Mouse (Mus musculus): Measurements from ENCODE around the gene Sept9.
A peak's percentile ranks its signal among the peaks of the same experiment; 100 is the strongest.

Gene Sept9

GRCm38 (mm10) chr11:117265981-117266905 lies 66.8 kb downstream of the Sept9 start:
- DNase-seq: peak; percentile 92

- peak; percentile 68 for DNase-seq
Measured at GRCm38 (mm10) chr11:117266906-117267721, 67.7 kb downstream of the Sept9 start.

GRCm38 (mm10) chr11:117267828-117268227 lies 68.4 kb downstream of the Sept9 start:
- no peak for DNase-seq

- DNase-seq: no peak
Measured at GRCm38 (mm10) chr11:117268304-117268956, 69.0 kb downstream of the Sept9 start.

- no peak for DNase-seq
Measured at GRCm38 (mm10) chr11:117269053-117269702, 69.7 kb downstream of the Sept9 start.

- DNase-seq: peak; percentile 44
Measured at GRCm38 (mm10) chr11:117269946-117270345, 70.5 kb downstream of the Sept9 start.

GRCm38 (mm10) chr11:117274973-117275372 lies 75.5 kb downstream of the Sept9 start:
- DNase-seq: no peak

- peak; percentile 62 for DNase-seq
Measured at GRCm38 (mm10) chr11:117275999-117276398, 76.5 kb downstream of the Sept9 start.

GRCm38 (mm10) chr11:117276946-117277345 lies 77.5 kb downstream of the Sept9 start:
- DNase-seq: no peak

- DNase-seq: no peak
Measured at GRCm38 (mm10) chr11:117278113-117278512, 78.7 kb downstream of the Sept9 start.

- no peak for DNase-seq
Measured at GRCm38 (mm10) chr11:117278514-117278913, 79.1 kb downstream of the Sept9 start.

GRCm38 (mm10) chr11:117279993-117280392 lies 80.5 kb downstream of the Sept9 start:
- no peak for DNase-seq

- no peak for DNase-seq
Measured at GRCm38 (mm10) chr11:117283048-117283888, 83.8 kb downstream of the Sept9 start.

GRCm38 (mm10) chr11:117283889-117284450 lies 84.5 kb downstream of the Sept9 start:
- no peak for DNase-seq

- DNase-seq: no peak
Measured at GRCm38 (mm10) chr11:117284721-117285605, 85.5 kb downstream of the Sept9 start.

- no peak for DNase-seq
Measured at GRCm38 (mm10) chr11:117285606-117285931, 86.1 kb downstream of the Sept9 start.

GRCm38 (mm10) chr11:117287792-117288191 lies 88.3 kb downstream of the Sept9 start:
- no peak for DNase-seq

- no peak for DNase-seq
Measured at GRCm38 (mm10) chr11:117288765-117289164, 89.3 kb downstream of the Sept9 start.

GRCm38 (mm10) chr11:117291271-117292059 lies 92.0 kb downstream of the Sept9 start:
- DNase-seq: no peak

GRCm38 (mm10) chr11:117292446-117292845 lies 93.0 kb downstream of the Sept9 start:
- DNase-seq: no peak

Measured in lung, postnatal 14 days (tissue).